In genomic region chr17:73305622-73306021, GRCm38 (mm10) we compare ENCODE assay signal across 10 mouse cellular contexts.
DNase-seq lines count a peak whose midpoint lies in the region; ATAC-seq and TF ChIP-seq lines count a peak whose summit lies in the region.
"Had no signal": no experiment of that assay in that cellular context is flagged by ENCODE, and none has a peak within 500 bp of the region (broad histone marks: within the 10 kb centered on the region; RNA-seq: fewer than 3 reads in every experiment).

No protein-coding gene starts in this region.

- WGBS in forebrain, embryonic 13.5 days: 58% methylated on average over 9 of the region's 9 CpGs
- WGBS in neural tube, embryonic 14.5 days: 59% methylated on average over 9 of the region's 9 CpGs

- no peak overlapping the region for H3K27ac ChIP-seq in forebrain, embryonic 13.5 days
- no peak overlapping the region for H3K27ac ChIP-seq in layer of hippocampus, adult 2 months
- no peak overlapping the region for H3K27ac ChIP-seq in neural tube, embryonic 14.5 days (ENCODE audit: low read depth, low read length)
- H3K27ac ChIP-seq: midbrain, embryonic 12.5 days had no signal

- no peaks in the 10 kb centered on the region for H3K4me1 ChIP-seq in forebrain, embryonic 13.5 days
- H3K4me1 ChIP-seq in neural tube, embryonic 14.5 days (ENCODE audit: control insufficient read depth, insufficient read depth, low read length): peaks cover 9% of the 10 kb centered on the region; the same call in 1 of the 2 replicates

- H3K9ac ChIP-seq in forebrain, embryonic 13.5 days: no peak overlapping the region
- H3K9ac ChIP-seq in neural tube, embryonic 14.5 days (replicated peaks; ENCODE audit: low read depth, low read length): no peak overlapping the region
- H3K9ac ChIP-seq: midbrain, embryonic 12.5 days had no signal

- peak; percentile 49 for DNase-seq in heart, adult 11 months
- DNase-seq in heart, adult 8-10 months (ENCODE audit: low spot score): no peak
- peak; percentile 61 to 62 for DNase-seq in B cell, adult 2 months
- peak; percentile 84 for DNase-seq in adipocyte (ENCODE audit: low spot score)
- DNase-seq in layer of hippocampus, adult 2 months (ENCODE audit: low spot score in 2 of 2): peak; percentile 39 to 71
- peak; percentile 32 for DNase-seq in yolk sac, embryonic 10.5 days (ENCODE audit: low spot score)

- no peak overlapping the region for H3K4me3 ChIP-seq in forebrain, embryonic 13.5 days
- H3K4me3 ChIP-seq in layer of hippocampus, adult 2 months: no peak overlapping the region
- H3K4me3 ChIP-seq in neural tube, embryonic 14.5 days (ENCODE audit: low read depth, low read length): no peak overlapping the region
- H3K4me3 ChIP-seq: erythroblast, embryonic 14.5 days; midbrain, embryonic 12.5 days had no signal

- ATAC-seq in forebrain, embryonic 13.5 days: peak; percentile 17; the same call in 1 of the 2 replicates
- peak; percentile 34; the same call in 1 of the 2 replicates for ATAC-seq in neural tube, embryonic 14.5 days (ENCODE audit: low read depth)

- 0 out of 2 replicates have a peak, but pooled peaks cover 5% of the 10 kb centered on the region for H3K27me3 ChIP-seq in forebrain, embryonic 13.5 days
- no peaks in the 10 kb centered on the region for H3K27me3 ChIP-seq in neural tube, embryonic 14.5 days (ENCODE audit: control insufficient read depth, insufficient read depth, low read length)

- peak; percentile 88 for TF ChIP-seq CTCF in layer of hippocampus, adult 2 months (conservative IDR thresholded peaks at IDR 0.05)

- no peak overlapping the region for H3K4me2 ChIP-seq in forebrain, embryonic 13.5 days
- H3K4me2 ChIP-seq in neural tube, embryonic 14.5 days (ENCODE audit: low read depth, low read length): no peak overlapping the region
- H3K4me2 ChIP-seq: midbrain, embryonic 12.5 days had no signal

- no peaks in the 10 kb centered on the region for H3K9me3 ChIP-seq in forebrain, embryonic 13.5 days (replicated peaks)
- H3K9me3 ChIP-seq in neural tube, embryonic 14.5 days (ENCODE audit: control insufficient read depth, low read length): no peaks in the 10 kb centered on the region
- H3K9me3 ChIP-seq: midbrain, embryonic 12.5 days had no signal

- H3K36me3 ChIP-seq in forebrain, embryonic 13.5 days (ENCODE audit: poor library complexity, severe bottlenecking): no peaks in the 10 kb centered on the region
- no peaks in the 10 kb centered on the region for H3K36me3 ChIP-seq in neural tube, embryonic 14.5 days (ENCODE audit: control insufficient read depth, insufficient read depth, low read length)
- H3K36me3 ChIP-seq: midbrain, embryonic 12.5 days had no signal
